Mouse (Mus musculus): Measurements from ENCODE around the gene Bcor. TPM values are rescaled to one million over a fixed set of nuclear protein-coding genes. Genes with fewer than 3 reads are reported as not detected.

The Bcor gene
- polyA plus RNA-seq, 1 experiment, result 12.1 TPM

DNA sequence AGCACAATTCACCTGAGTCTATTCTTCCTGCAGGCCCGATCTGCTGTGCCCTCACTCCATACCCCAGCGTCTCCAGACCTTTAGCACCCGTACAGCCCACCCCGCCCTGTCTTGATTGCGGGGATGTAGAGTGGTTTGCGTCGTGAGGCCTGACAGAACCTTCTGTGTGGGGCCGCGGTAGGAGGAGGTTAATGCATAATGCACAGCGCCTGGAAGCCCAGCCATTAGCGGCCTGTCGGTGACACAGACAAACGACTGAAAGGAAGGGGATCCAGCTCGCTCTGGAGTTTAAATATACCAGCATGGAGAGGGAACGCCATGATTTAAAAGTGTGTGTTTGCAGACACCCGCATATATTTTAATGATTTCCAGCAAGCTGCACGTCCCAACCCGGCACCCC is 74.9 kb downstream of the Bcor start:
- Histone ChIP-seq H3K4me2 (ENCODE audit: low read depth) (no peak overlapping the region), H3K27me3 (ENCODE audit: control insufficient read depth, insufficient read depth, insufficient read length) (no peaks in the 10 kb centered on the region), H3K4me3 (no peak overlapping the region), H3ac (ENCODE audit: control insufficient read depth, insufficient read length) (no peak overlapping the region), H3K79me2 (ENCODE audit: control insufficient read depth, insufficient read depth) (no peaks in the 10 kb centered on the region), H3K36me3 (ENCODE audit: control insufficient read depth, insufficient read depth) (no peaks in the 10 kb centered on the region)
- no peak for TF ChIP-seq MYOG (IDR thresholded peaks at IDR 0.05; ENCODE audit: control insufficient read depth in 1 of 3, insufficient read depth in 1 of 3, insufficient read length in 2 of 3, low read depth in 2 of 3)
- no peak for TF ChIP-seq MYOD1 (IDR thresholded peaks at IDR 0.05; ENCODE audit: control insufficient read depth in 1 of 3, insufficient read length in 2 of 3, low read depth in 2 of 3)
- TF ChIP-seq POLR2AphosphoS2 (IDR thresholded peaks at IDR 0.05; ENCODE audit: insufficient read length, low read depth), result no peak
- TF ChIP-seq REST (IDR thresholded peaks at IDR 0.05; ENCODE audit: insufficient read depth, insufficient read length), result no peak

DNA sequence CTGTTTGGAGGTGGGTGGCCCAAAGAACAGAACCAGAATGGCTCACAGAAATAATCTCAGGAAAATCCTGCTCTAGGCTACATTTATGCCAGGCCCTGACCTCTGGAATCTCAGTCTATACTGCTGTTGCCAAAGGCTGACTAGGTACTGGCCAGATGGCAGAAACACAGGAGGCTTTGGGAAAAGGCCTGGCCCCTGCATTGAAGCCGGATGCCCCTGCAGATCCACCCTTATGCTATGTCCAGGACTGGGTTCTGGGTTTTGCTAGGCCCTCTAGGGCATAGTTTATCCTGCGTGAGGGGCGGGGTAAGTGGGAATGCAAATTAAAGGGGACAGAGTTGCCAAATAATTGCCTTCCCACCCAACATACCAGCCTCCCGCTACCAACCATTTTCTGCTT is 75.5 kb downstream of the Bcor start:
- TF ChIP-seq MAX (IDR thresholded peaks at IDR 0.05; ENCODE audit: low read depth), result no peak
- no peak for TF ChIP-seq CEBPB (IDR thresholded peaks at IDR 0.05; ENCODE audit: insufficient read depth, poor library complexity, severe bottlenecking)
- no peak for TF ChIP-seq MYOG (IDR thresholded peaks at IDR 0.05; ENCODE audit: control insufficient read depth in 1 of 3, insufficient read depth in 1 of 3, insufficient read length in 2 of 3, low read depth in 2 of 3)
- no peak for TF ChIP-seq TCF3 (IDR thresholded peaks at IDR 0.05; ENCODE audit: insufficient read length, low read depth)
- H3ac ChIP-seq (ENCODE audit: control insufficient read depth, insufficient read length), result no peak overlapping the region
- no peaks in the 10 kb centered on the region for H3K27me3 ChIP-seq (ENCODE audit: control insufficient read depth, insufficient read depth, insufficient read length)
- no peak overlapping the region for H3K4me2 ChIP-seq (ENCODE audit: low read depth)
- no peaks in the 10 kb centered on the region for H3K79me2 ChIP-seq (ENCODE audit: control insufficient read depth, insufficient read depth)
- H3K4me3 ChIP-seq, result no peak overlapping the region
- H3K36me3 ChIP-seq (ENCODE audit: control insufficient read depth, insufficient read depth), result no peaks in the 10 kb centered on the region

GRCm38 (mm10) chrX:12083631-12084030 is 76.5 kb downstream of the Bcor start:
- no peak overlapping the region for H3K4me3 ChIP-seq
- H3K79me2 ChIP-seq (ENCODE audit: control insufficient read depth, insufficient read depth), result no peaks in the 10 kb centered on the region
- no peak overlapping the region for H3ac ChIP-seq (ENCODE audit: control insufficient read depth, insufficient read length)
- H3K36me3 ChIP-seq (ENCODE audit: control insufficient read depth, insufficient read depth), result no peaks in the 10 kb centered on the region
- H3K4me2 ChIP-seq (ENCODE audit: low read depth), result no peak overlapping the region
- TF ChIP-seq POLR2A (IDR thresholded peaks at IDR 0.05; ENCODE audit: insufficient read length, low read depth) (no peak), REST (IDR thresholded peaks at IDR 0.05; ENCODE audit: insufficient read depth, insufficient read length) (no peak), MAX (IDR thresholded peaks at IDR 0.05; ENCODE audit: low read depth) (no peak), TCF3 (IDR thresholded peaks at IDR 0.05; ENCODE audit: insufficient read length, low read depth) (no peak), E2F4 (IDR thresholded peaks at IDR 0.05; ENCODE audit: insufficient read depth) (no peak), POLR2AphosphoS2 (IDR thresholded peaks at IDR 0.05; ENCODE audit: insufficient read length, low read depth) (no peak), MYOD1 (IDR thresholded peaks at IDR 0.05; ENCODE audit: control insufficient read depth in 1 of 3, insufficient read length in 2 of 3, low read depth in 2 of 3) (no peak), USF1 (IDR thresholded peaks at IDR 0.05; ENCODE audit: low read depth) (no peak), MYOG (IDR thresholded peaks at IDR 0.05; ENCODE audit: control insufficient read depth in 1 of 3, insufficient read depth in 1 of 3, insufficient read length in 2 of 3, low read depth in 2 of 3) (no peak), SRF (IDR thresholded peaks at IDR 0.05; ENCODE audit: control insufficient read depth, insufficient read length, low read depth) (no peak), CEBPB (IDR thresholded peaks at IDR 0.05; ENCODE audit: insufficient read depth, poor library complexity, severe bottlenecking) (no peak), TCF12 (IDR thresholded peaks at IDR 0.05; ENCODE audit: insufficient read depth, poor library complexity, severe bottlenecking) (no peak)
- no peaks in the 10 kb centered on the region for H3K27me3 ChIP-seq (ENCODE audit: control insufficient read depth, insufficient read depth, insufficient read length)

DNA sequence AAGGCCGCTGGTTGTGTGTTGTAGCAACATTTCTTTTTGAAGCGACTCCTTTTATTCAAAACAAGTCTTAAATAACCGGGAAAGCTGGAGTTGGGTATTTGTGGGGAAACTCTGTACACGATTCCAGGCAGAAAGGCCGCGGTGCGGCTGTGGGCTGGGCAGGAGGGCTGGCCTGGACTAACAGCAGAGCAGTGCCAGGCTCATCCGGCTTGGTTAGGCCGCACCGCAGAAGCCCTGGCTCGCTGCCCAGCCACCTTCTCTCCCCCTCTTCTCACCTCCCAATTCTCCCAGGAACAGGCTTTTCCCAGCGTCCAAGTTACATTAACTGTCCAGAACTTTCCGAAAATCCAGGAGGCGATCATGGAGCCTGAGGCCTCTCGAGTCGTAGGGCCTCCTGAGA is 77.4 kb downstream of the Bcor start:
- H3K4me3 ChIP-seq, result no peak overlapping the region

DNA sequence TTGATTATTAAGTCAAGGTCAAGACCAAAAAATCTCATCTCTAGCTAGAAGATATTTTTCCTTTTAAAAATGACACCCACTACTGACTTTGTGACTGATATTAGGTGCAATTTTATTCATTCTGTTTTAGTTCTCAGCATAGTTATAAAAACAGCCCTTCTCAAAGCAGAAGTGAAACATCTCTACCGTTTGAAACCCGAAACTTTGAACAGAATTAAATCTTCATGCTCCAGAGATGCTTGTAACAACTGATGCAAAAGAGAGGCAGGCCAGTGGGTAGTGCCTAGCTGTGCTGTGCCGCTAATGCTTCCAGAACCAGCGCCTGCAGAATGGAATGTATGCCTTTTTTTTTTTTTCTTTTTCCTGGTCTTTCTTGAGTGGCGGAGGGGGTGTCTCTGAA is 78.0 kb downstream of the Bcor start:
- no peaks in the 10 kb centered on the region for H3K27me3 ChIP-seq (ENCODE audit: control insufficient read depth, insufficient read depth, insufficient read length)
- H3K79me2 ChIP-seq (ENCODE audit: control insufficient read depth, insufficient read depth), result peaks cover 11% of the 10 kb centered on the region
- TF ChIP-seq USF1 (IDR thresholded peaks at IDR 0.05; ENCODE audit: low read depth), result no peak
- no peak for TF ChIP-seq POLR2A (IDR thresholded peaks at IDR 0.05; ENCODE audit: insufficient read length, low read depth)
- no peak for TF ChIP-seq MAX (IDR thresholded peaks at IDR 0.05; ENCODE audit: low read depth)
- no peak for TF ChIP-seq CEBPB (IDR thresholded peaks at IDR 0.05; ENCODE audit: insufficient read depth, poor library complexity, severe bottlenecking)
- TF ChIP-seq MYOG (IDR thresholded peaks at IDR 0.05; ENCODE audit: control insufficient read depth in 1 of 3, insufficient read depth in 1 of 3, insufficient read length in 2 of 3, low read depth in 2 of 3), result no peak
- TF ChIP-seq TCF12 (IDR thresholded peaks at IDR 0.05; ENCODE audit: insufficient read depth, poor library complexity, severe bottlenecking), result no peak
- no peak for TF ChIP-seq SRF (IDR thresholded peaks at IDR 0.05; ENCODE audit: control insufficient read depth, insufficient read length, low read depth)
- no peak for TF ChIP-seq MYOD1 (IDR thresholded peaks at IDR 0.05; ENCODE audit: control insufficient read depth in 1 of 3, insufficient read length in 2 of 3, low read depth in 2 of 3)
- TF ChIP-seq E2F4 (IDR thresholded peaks at IDR 0.05; ENCODE audit: insufficient read depth), result no peak
- no peak for TF ChIP-seq POLR2AphosphoS2 (IDR thresholded peaks at IDR 0.05; ENCODE audit: insufficient read length, low read depth)
- no peak overlapping the region for H3K4me3 ChIP-seq
- H3ac ChIP-seq (ENCODE audit: control insufficient read depth, insufficient read length), result no peak overlapping the region
- no peaks in the 10 kb centered on the region for H3K36me3 ChIP-seq (ENCODE audit: control insufficient read depth, insufficient read depth)
- no peak overlapping the region for H3K4me2 ChIP-seq (ENCODE audit: low read depth)

More for the DNA sequence above, 77.4 kb downstream of the Bcor start:
- H3K4me2 ChIP-seq (ENCODE audit: low read depth), result no peak overlapping the region
- H3K79me2 ChIP-seq (ENCODE audit: control insufficient read depth, insufficient read depth), result peaks cover 6% of the 10 kb centered on the region
- H3ac ChIP-seq (ENCODE audit: control insufficient read depth, insufficient read length), result no peak overlapping the region
- no peaks in the 10 kb centered on the region for H3K27me3 ChIP-seq (ENCODE audit: control insufficient read depth, insufficient read depth, insufficient read length)
- TF ChIP-seq MAX (IDR thresholded peaks at IDR 0.05; ENCODE audit: low read depth) (no peak), POLR2A (IDR thresholded peaks at IDR 0.05; ENCODE audit: insufficient read length, low read depth) (no peak), SRF (IDR thresholded peaks at IDR 0.05; ENCODE audit: control insufficient read depth, insufficient read length, low read depth) (no peak), TCF12 (IDR thresholded peaks at IDR 0.05; ENCODE audit: insufficient read depth, poor library complexity, severe bottlenecking) (no peak), MYOG (IDR thresholded peaks at IDR 0.05; ENCODE audit: control insufficient read depth in 1 of 3, insufficient read depth in 1 of 3, insufficient read length in 2 of 3, low read depth in 2 of 3) (no peak), MYOD1 (IDR thresholded peaks at IDR 0.05; ENCODE audit: control insufficient read depth in 1 of 3, insufficient read length in 2 of 3, low read depth in 2 of 3) (no peak), CEBPB (IDR thresholded peaks at IDR 0.05; ENCODE audit: insufficient read depth, poor library complexity, severe bottlenecking) (no peak), USF1 (IDR thresholded peaks at IDR 0.05; ENCODE audit: low read depth) (no peak), REST (IDR thresholded peaks at IDR 0.05; ENCODE audit: insufficient read depth, insufficient read length) (no peak), E2F4 (IDR thresholded peaks at IDR 0.05; ENCODE audit: insufficient read depth) (no peak), POLR2AphosphoS2 (IDR thresholded peaks at IDR 0.05; ENCODE audit: insufficient read length, low read depth) (no peak), TCF3 (IDR thresholded peaks at IDR 0.05; ENCODE audit: insufficient read length, low read depth) (no peak)
- H3K36me3 ChIP-seq (ENCODE audit: control insufficient read depth, insufficient read depth), result no peaks in the 10 kb centered on the region

Data from myocyte (in vitro differentiated cells).